Mouse (Mus musculus): Measurements from ENCODE around the gene Cnnm2.

- no peak for TF ChIP-seq CTCF (IDR thresholded peaks at IDR 0.05; ENCODE audit: extremely low read depth, insufficient read depth, insufficient read length, insufficient replicate concordance)
- TF ChIP-seq POLR2A (IDR thresholded peaks at IDR 0.05; ENCODE audit: low read depth, low read length) = no peak
Observed at GRCm38 (mm10) chr19:46831381-46831780, 70.0 kb downstream of the Cnnm2 start.

All from spleen, adult 2 months (tissue).